Mouse (Mus musculus) C2C12 (cell line): ENCODE data around the gene Prkar2b.

ENCODE experiments used
- CEBPB ChIP-seq: IDR thresholded peaks from one replicate; pipeline ENCODE4 v1.6.1; 2011; ENCODE audit warnings: low read depth, mild to moderate bottlenecking, control low read depth, moderate library complexity
- CTCF ChIP-seq: IDR thresholded peaks from one replicate; pipeline ENCODE4 v1.5.1; 2011; ENCODE audit not compliant: control insufficient read depth, insufficient read depth, insufficient read length
- FOSL1 ChIP-seq: IDR thresholded peaks from one replicate; pipeline ENCODE4 v1.8.0; 2011; ENCODE audit warnings: mild to moderate bottlenecking, low read length; ENCODE audit not compliant: poor library complexity, insufficient read depth, severe bottlenecking
- MAX ChIP-seq: IDR thresholded peaks from one replicate; pipeline ENCODE4 v1.6.1; 2011; ENCODE audit warnings: mild to moderate bottlenecking, control low read depth
- MYOD1 ChIP-seq: IDR thresholded peaks from one replicate; pipeline ENCODE4 v1.6.1; 2011; ENCODE audit warnings: low read depth; ENCODE audit not compliant: control insufficient read depth, insufficient read length
- USF1 ChIP-seq: IDR thresholded peaks from one replicate; pipeline ENCODE4 v1.6.1; 2011; ENCODE audit warnings: low read depth, mild to moderate bottlenecking, control low read depth, moderate library complexity

GRCm38 (mm10) chr12:32006391-32006929, 54.6 kb downstream of the Prkar2b start:
- TF ChIP-seq CTCF (no peak), MAX (no peak), FOSL1 (no peak), USF1 (no peak), MYOD1 (no peak), CEBPB (no peak)
